Mouse (Mus musculus): ENCODE data around the gene Rbl1. TPM values are rescaled to one million over a fixed set of nuclear protein-coding genes. Genes with fewer than 3 reads are reported as not detected.

Rbl1 gene
- total and polyA plus RNA-seq, 3 experiments = 14.9 to 27.4 (median 21.9) TPM

DNA sequence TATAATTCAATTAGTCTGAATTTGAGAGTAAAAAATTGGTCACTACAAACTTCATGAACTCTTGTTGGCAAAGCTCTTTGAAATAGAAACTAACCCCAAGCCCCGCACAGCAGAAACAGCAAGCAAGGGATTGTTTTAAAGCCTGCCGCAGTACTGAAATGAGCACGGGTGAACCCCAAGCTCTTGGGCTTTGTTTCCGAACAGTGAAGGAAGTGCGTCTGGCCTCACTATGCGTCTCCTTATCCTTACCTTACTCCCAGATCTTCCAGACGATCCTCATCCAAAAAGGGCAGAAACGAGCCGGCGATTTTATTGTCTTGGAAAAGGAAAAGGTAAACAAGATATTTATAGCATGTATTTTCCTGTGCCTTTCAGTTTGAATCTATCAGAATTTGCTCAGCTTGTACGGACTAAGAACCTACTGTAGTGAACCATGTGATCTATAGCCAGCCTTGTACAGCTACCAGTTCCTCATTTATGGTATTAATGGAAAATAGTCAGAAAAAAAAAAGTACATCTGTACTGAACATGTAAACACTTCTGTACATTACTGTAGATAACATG lies 74.7 kb downstream of the Rbl1 start:
- in situ Hi-C loops (cut with MboI; ENCODE audit: low pct_ligation_motif_present, low pct_unique_long_range_greater_than_20kb, low sequenced_read_pairs) = loop anchor here (10.0 to 25.0 kb wide), 3 partner anchors 55 to 433 kb away; partner anchors contain the start of genes Blcap and Nnat
- no peaks in the 10 kb centered on the region for H3K9me3 ChIP-seq (replicated peaks; ENCODE audit: low read length)
- peak overlapping the region; percentile 48 for H3K9ac ChIP-seq (ENCODE audit: insufficient read depth, low read depth)
- peaks cover 29% of the 10 kb centered on the region for H3K79me2 ChIP-seq (replicated peaks; ENCODE audit: control insufficient read depth, extremely low read depth, insufficient read depth, poor library complexity, severe bottlenecking)
- H3K27me3 ChIP-seq (replicated peaks) = no peaks in the 10 kb centered on the region
- TF ChIP-seq UBTF (IDR thresholded peaks at IDR 0.05; ENCODE audit: low read depth, low read length) (no peak), TBP (conservative IDR thresholded peaks at IDR 0.05; ENCODE audit: low read depth, low read length) (0 out of 2 replicates have a peak, but pooled peaks have one; percentile 50), NELFE (IDR thresholded peaks at IDR 0.05; ENCODE audit: low read depth, low read length) (no peak), E2F4 (IDR thresholded peaks at IDR 0.05; ENCODE audit: insufficient replicate concordance, low read depth, low read length) (no peak), MYC (IDR thresholded peaks at IDR 0.05; ENCODE audit: low read depth, low read length) (peak; percentile 72; the same call in 1 of the 2 replicates), TCF12 (IDR thresholded peaks at IDR 0.05; ENCODE audit: low read depth, low read length) (no peak), CHD1 (IDR thresholded peaks at IDR 0.05; ENCODE audit: low read depth, low read length) (peak; percentile 87; the same call in 1 of the 2 replicates), MEF2A (IDR thresholded peaks at IDR 0.05; ENCODE audit: borderline replicate concordance, low read depth, low read length) (peak; percentile 71), IRF4 (IDR thresholded peaks at IDR 0.05; ENCODE audit: low read depth, low read length) (peak; percentile 86), GABPA (IDR thresholded peaks at IDR 0.05; ENCODE audit: insufficient replicate concordance, low read depth, low read length) (no peak), RAD21 (IDR thresholded peaks at IDR 0.05; ENCODE audit: low read depth, low read length) (no peak), KAT2A (IDR thresholded peaks at IDR 0.05; ENCODE audit: insufficient replicate concordance, low read length) (no peak), BHLHE40 (IDR thresholded peaks at IDR 0.05; ENCODE audit: low read depth, low read length) (peak; percentile 38; the same call in 1 of the 2 replicates), ZMIZ1 (IDR thresholded peaks at IDR 0.05; ENCODE audit: low read depth, low read length) (no peak), POLR2A (IDR thresholded peaks at IDR 0.05; ENCODE audit: low read depth, low read length) (no peak), NRF1 (IDR thresholded peaks at IDR 0.05; ENCODE audit: low read depth, low read length) (no peak), ZC3H11A (IDR thresholded peaks at IDR 0.05; ENCODE audit: low read depth, low read length) (no peak), RCOR1 (conservative IDR thresholded peaks at IDR 0.05; ENCODE audit: low read depth, low read length) (no peak), HCFC1 (IDR thresholded peaks at IDR 0.05; ENCODE audit: low read depth, low read length) (no peak), CHD2 (IDR thresholded peaks at IDR 0.05; ENCODE audit: low read length) (no peak), ELF1 (IDR thresholded peaks at IDR 0.05; ENCODE audit: low read depth, low read length) (no peak), MAZ (IDR thresholded peaks at IDR 0.05; ENCODE audit: low read depth, low read length) (no peak), MAFK (IDR thresholded peaks at IDR 0.05; ENCODE audit: insufficient replicate concordance, low read length) (no peak), JUN (IDR thresholded peaks at IDR 0.05; ENCODE audit: insufficient read depth, low read depth, low read length) (no peak), JUND (conservative IDR thresholded peaks at IDR 0.05; ENCODE audit: low read depth, low read length) (peak; percentile 56; the same call in 1 of the 2 replicates), PAX5 (IDR thresholded peaks at IDR 0.05; ENCODE audit: low read length) (no peak), POLR2AphosphoS2 (IDR thresholded peaks at IDR 0.05; ENCODE audit: low read depth, low read length) (no peak), SIN3A (IDR thresholded peaks at IDR 0.05; ENCODE audit: low read length) (peak; percentile 84; the same call in 1 of the 2 replicates), EP300 (IDR thresholded peaks at IDR 0.05; ENCODE audit: low read length) (peak; percentile 71), ZNF384 (IDR thresholded peaks at IDR 0.05; ENCODE audit: low read depth, low read length) (peak; percentile 92), MXI1 (IDR thresholded peaks at IDR 0.05; ENCODE audit: low read depth, low read length) (peak; percentile 71), USF1 (IDR thresholded peaks at IDR 0.05; ENCODE audit: low read depth, low read length) (peak; percentile 33; the same call in 1 of the 2 replicates), ETS1 (conservative IDR thresholded peaks at IDR 0.05; ENCODE audit: low read depth, low read length) (peak; percentile 16), MAX (IDR thresholded peaks at IDR 0.05; ENCODE audit: low read length) (peak; percentile 40; the same call in 1 of the 2 replicates), SMC3 (IDR thresholded peaks at IDR 0.05; ENCODE audit: low read depth, low read length) (no peak), USF2 (conservative IDR thresholded peaks at IDR 0.05; ENCODE audit: low read depth, low read length) (0 out of 2 replicates have a peak, but pooled peaks have one; percentile 32), ZKSCAN1 (IDR thresholded peaks at IDR 0.05; ENCODE audit: borderline replicate concordance, low read depth, low read length) (no peak), CTCF (conservative IDR thresholded peaks at IDR 0.05 in 1 of 2, IDR thresholded peaks at IDR 0.05 in 1 of 2; ENCODE audit: low read depth in 2 of 2, low read length in 2 of 2) (no peak)
- peak overlapping the region; percentile 50 for H3K27ac ChIP-seq (ENCODE audit: insufficient read depth, low read depth)
- peak; percentile 62 for DNase-seq (ENCODE audit: extremely low read depth)
- dilution Hi-C loops (cut with MboI; ENCODE audit: extremely low pct_ligation_motif_present, extremely low pct_unique_long_range_greater_than_20kb, low sequenced_read_pairs) = no loop called here
- H3K36me3 ChIP-seq (replicated peaks in 1 of 2; ENCODE audit: control insufficient read depth in 1 of 2, insufficient read depth in 1 of 2, low read length in 1 of 2) = peaks cover 20 to 29% of the 10 kb centered on the region in 2 experiments
- H3K4me2 ChIP-seq (ENCODE audit: insufficient read depth, low read depth, poor library complexity, severe bottlenecking) = peak overlapping the region; percentile 92
- peaks cover 3 to 40% of the 10 kb centered on the region in 2 experiments; a peak in 3 of 4 replicates for H3K4me1 ChIP-seq (ENCODE audit: control insufficient read depth in 1 of 2, insufficient read depth in 2 of 2)
- H3K4me3 ChIP-seq (replicated peaks in 1 of 3; ENCODE audit: low read depth in 2 of 3, low read length in 2 of 3, poor library complexity in 1 of 3) = peak overlapping the region; percentile 48 to 75 (median 53)

All from CH12.LX (cell line).